Mouse (Mus musculus) ES-Bruce4 (cell line): ENCODE measurements around the gene Bicdl1. TPM values are rescaled to one million over a fixed set of nuclear protein-coding genes. Genes with fewer than 3 reads are reported as not detected.
A peak's percentile ranks its signal among the peaks of the same experiment; 100 is the strongest.

Source experiments
- H3K27ac ChIP-seq: 2 replicates; pipeline ENCODE4 v1.5.1; 2012; ENCODE audit warnings: low read length, inconsistent platforms; ENCODE audit not compliant: insufficient read depth
- H3K27me3 ChIP-seq: 2 replicates; pipeline ENCODE4 v1.6.1; 2012; ENCODE audit warnings: mild to moderate bottlenecking, low read length, inconsistent platforms; ENCODE audit not compliant: control insufficient read depth, poor library complexity, insufficient read depth, severe bottlenecking
- H3K36me3 ChIP-seq: 2 replicates; pipeline ENCODE4 v1.6.1; 2012; ENCODE audit warnings: inconsistent platforms, mild to moderate bottlenecking, low read length, moderate library complexity; ENCODE audit not compliant: control insufficient read depth, poor library complexity, insufficient read depth, severe bottlenecking
- H3K4me1 ChIP-seq: one replicate; pipeline ENCODE4 v1.8.1; 2011; ENCODE audit warnings: low read length; ENCODE audit not compliant: control insufficient read depth, insufficient read depth
- H3K4me3 ChIP-seq: 2 replicates; pipeline ENCODE4 v1.5.1; 2011; ENCODE audit warnings: low read depth, mild to moderate bottlenecking, low read length
- H3K9ac ChIP-seq: 2 replicates; pipeline ENCODE4 v1.6.1; 2012; ENCODE audit warnings: low read depth, mild to moderate bottlenecking, inconsistent platforms; ENCODE audit not compliant: poor library complexity, severe bottlenecking
- H3K9me3 ChIP-seq: replicated peaks from 2 replicates; pipeline ENCODE4 v1.6.1; 2012; ENCODE audit warnings: mild to moderate bottlenecking, low read length, inconsistent platforms; ENCODE audit not compliant: control insufficient read depth, poor library complexity, insufficient read depth, severe bottlenecking
- CTCF ChIP-seq: IDR thresholded peaks from one replicate; pipeline ENCODE4 v1.8.1; 2011; ENCODE audit warnings: low read depth, low read length
- EP300 ChIP-seq: IDR thresholded peaks from 2 replicates; pipeline ENCODE4 v1.6.1; 2011; ENCODE audit warnings: low read depth, low read length; ENCODE audit not compliant: insufficient read depth
- POLR2A ChIP-seq: IDR thresholded peaks from one replicate; pipeline ENCODE4 v1.8.1; 2011; ENCODE audit warnings: low read length; ENCODE audit not compliant: insufficient read depth
- polyA plus RNA-seq: library from polyadenylated mRNA; stranded (reverse); fragments of >200 nt; gene quantifications from 2 replicates; pipeline ENCODE4 v1.2.4, GENCODE M21; 2011; ENCODE audit warnings: low read depth; ENCODE audit not compliant: missing spikeins, insufficient read depth, insufficient read length

The Bicdl1 gene
- polyA plus RNA-seq, 1 experiment, result 34.0 TPM

- H3K9ac ChIP-seq, result no peak overlapping the region
- no peak for TF ChIP-seq CTCF
- TF ChIP-seq POLR2A, result no peak
- TF ChIP-seq EP300, result no peak
- H3K36me3 ChIP-seq, result no peaks in the 10 kb centered on the region
- no peaks in the 10 kb centered on the region for H3K9me3 ChIP-seq
- H3K4me3 ChIP-seq, result no peak overlapping the region
- H3K27ac ChIP-seq, result no peak overlapping the region
- no peaks in the 10 kb centered on the region for H3K4me1 ChIP-seq
- no peaks in the 10 kb centered on the region for H3K27me3 ChIP-seq
Observed at GRCm38 (mm10) chr5:115763981-115764380, 32.6 kb upstream of the Bicdl1 start.

- Histone ChIP-seq H3K9me3 (no peaks in the 10 kb centered on the region), H3K4me1 (no peaks in the 10 kb centered on the region), H3K9ac (no peak overlapping the region), H3K27ac (no peak overlapping the region), H3K27me3 (no peaks in the 10 kb centered on the region), H3K4me3 (no peak overlapping the region), H3K36me3 (no peaks in the 10 kb centered on the region)
- TF ChIP-seq POLR2A, result no peak
Observed at GRCm38 (mm10) chr5:115760903-115761302, 29.5 kb upstream of the Bicdl1 start.

GRCm38 (mm10) chr5:115758431-115759180, 27.2 kb upstream of the Bicdl1 start:
- Histone ChIP-seq H3K27me3 (no peaks in the 10 kb centered on the region), H3K27ac (no peak overlapping the region), H3K36me3 (no peaks in the 10 kb centered on the region), H3K9ac (no peak overlapping the region), H3K9me3 (no peaks in the 10 kb centered on the region), H3K4me3 (no peak overlapping the region), H3K4me1 (no peaks in the 10 kb centered on the region)
- TF ChIP-seq CTCF (no peak), POLR2A (no peak)

DNA sequence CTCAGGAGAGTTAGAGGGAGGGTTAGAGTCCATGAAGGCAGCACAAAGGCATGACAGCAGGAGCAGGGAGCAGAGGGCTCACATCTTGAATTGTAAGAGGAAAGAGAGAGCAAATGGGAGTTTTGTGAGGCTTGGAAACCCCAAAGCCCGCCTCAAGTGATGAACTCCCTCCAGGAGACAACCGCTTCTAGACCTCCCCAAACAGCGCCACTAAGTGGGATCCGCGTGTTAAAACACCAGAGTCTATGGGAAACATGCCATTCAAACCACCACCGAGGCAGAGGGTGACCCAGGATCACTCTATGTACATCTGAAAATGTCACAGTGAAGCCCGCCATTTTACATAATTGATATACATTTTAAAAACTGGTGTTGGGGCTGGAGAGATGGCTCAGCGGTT, 26.1 kb upstream of the Bicdl1 start:
- Histone ChIP-seq H3K27me3 (no peaks in the 10 kb centered on the region), H3K36me3 (no peaks in the 10 kb centered on the region), H3K4me1 (no peaks in the 10 kb centered on the region), H3K9ac (no peak overlapping the region), H3K9me3 (no peaks in the 10 kb centered on the region), H3K4me3 (no peak overlapping the region), H3K27ac (no peak overlapping the region)
- TF ChIP-seq CTCF, result peak; percentile 22
- TF ChIP-seq EP300, result no peak

DNA sequence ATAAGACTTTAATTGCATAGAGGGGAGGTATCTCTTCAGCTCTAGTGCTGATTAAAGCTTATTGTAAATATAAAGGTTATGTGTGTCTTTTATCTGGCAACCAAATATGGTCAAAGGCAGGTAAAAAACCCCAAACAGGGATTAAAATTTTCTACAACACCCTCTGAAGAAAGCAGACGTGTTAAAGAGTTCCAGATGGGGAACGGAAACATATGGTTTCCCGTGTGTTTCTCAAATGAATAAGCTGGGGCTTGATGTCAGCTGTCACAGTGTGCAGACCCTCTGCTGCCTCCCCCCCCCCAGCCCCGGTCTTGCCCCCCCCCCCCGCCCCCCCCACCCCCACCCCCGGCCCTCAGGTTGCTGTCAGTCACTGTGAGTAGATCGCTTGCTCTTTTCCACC, 24.1 kb upstream of the Bicdl1 start:
- Histone ChIP-seq H3K27me3 (no peaks in the 10 kb centered on the region), H3K27ac (no peak overlapping the region), H3K4me1 (no peaks in the 10 kb centered on the region), H3K9ac (no peak overlapping the region), H3K4me3 (no peak overlapping the region), H3K9me3 (no peaks in the 10 kb centered on the region; the same call in 1 of the 2 replicates), H3K36me3 (no peaks in the 10 kb centered on the region)
- TF ChIP-seq CTCF, result no peak
- no peak for TF ChIP-seq EP300
- no peak for TF ChIP-seq POLR2A

GRCm38 (mm10) chr5:115754831-115755230, 23.4 kb upstream of the Bicdl1 start:
- no peak overlapping the region for H3K27ac ChIP-seq

More at GRCm38 (mm10) chr5:115754831-115755230, 23.4 kb upstream of the Bicdl1 start:
- no peak overlapping the region for H3K4me3 ChIP-seq
- H3K9me3 ChIP-seq, result no peaks in the 10 kb centered on the region; the same call in 1 of the 2 replicates
- TF ChIP-seq POLR2A (no peak), CTCF (no peak), EP300 (no peak)
- no peaks in the 10 kb centered on the region for H3K27me3 ChIP-seq
- H3K9ac ChIP-seq, result no peak overlapping the region
- H3K4me1 ChIP-seq, result no peaks in the 10 kb centered on the region
- H3K36me3 ChIP-seq, result no peaks in the 10 kb centered on the region
